Mouse (Mus musculus): ENCODE measurements around the gene Stk25.

- TF ChIP-seq CTCF (IDR thresholded peaks at IDR 0.05): no peak
- no peak for TF ChIP-seq POLR2A (IDR thresholded peaks at IDR 0.05; ENCODE audit: insufficient read depth, low read depth, low read length)
These were observed 55.5 kb downstream of the Stk25 start for GRCm38 (mm10) chr1:93602911-93603310.
